Mouse (Mus musculus) adrenal gland, postnatal 36 days (tissue): ENCODE measurements around the gene Hes2. TPM values are rescaled to one million over a fixed set of nuclear protein-coding genes. Genes with fewer than 3 reads are reported as not detected.

ENCODE experiments used
- DNase-seq, 2 experiments: peaks; one replicate each; pipeline ENCODE4 v3.0.0; 2021; ENCODE audit warnings: mixed read lengths in 1 of 2
- total RNA-seq, 2 experiments: library from RNA; stranded (reverse); gene quantifications; 2 replicates each; pipeline ENCODE4 v1.2.3; 2021

Hes2 gene
- total RNA-seq, 2 experiments from 2014 or later: not detected

DNA sequence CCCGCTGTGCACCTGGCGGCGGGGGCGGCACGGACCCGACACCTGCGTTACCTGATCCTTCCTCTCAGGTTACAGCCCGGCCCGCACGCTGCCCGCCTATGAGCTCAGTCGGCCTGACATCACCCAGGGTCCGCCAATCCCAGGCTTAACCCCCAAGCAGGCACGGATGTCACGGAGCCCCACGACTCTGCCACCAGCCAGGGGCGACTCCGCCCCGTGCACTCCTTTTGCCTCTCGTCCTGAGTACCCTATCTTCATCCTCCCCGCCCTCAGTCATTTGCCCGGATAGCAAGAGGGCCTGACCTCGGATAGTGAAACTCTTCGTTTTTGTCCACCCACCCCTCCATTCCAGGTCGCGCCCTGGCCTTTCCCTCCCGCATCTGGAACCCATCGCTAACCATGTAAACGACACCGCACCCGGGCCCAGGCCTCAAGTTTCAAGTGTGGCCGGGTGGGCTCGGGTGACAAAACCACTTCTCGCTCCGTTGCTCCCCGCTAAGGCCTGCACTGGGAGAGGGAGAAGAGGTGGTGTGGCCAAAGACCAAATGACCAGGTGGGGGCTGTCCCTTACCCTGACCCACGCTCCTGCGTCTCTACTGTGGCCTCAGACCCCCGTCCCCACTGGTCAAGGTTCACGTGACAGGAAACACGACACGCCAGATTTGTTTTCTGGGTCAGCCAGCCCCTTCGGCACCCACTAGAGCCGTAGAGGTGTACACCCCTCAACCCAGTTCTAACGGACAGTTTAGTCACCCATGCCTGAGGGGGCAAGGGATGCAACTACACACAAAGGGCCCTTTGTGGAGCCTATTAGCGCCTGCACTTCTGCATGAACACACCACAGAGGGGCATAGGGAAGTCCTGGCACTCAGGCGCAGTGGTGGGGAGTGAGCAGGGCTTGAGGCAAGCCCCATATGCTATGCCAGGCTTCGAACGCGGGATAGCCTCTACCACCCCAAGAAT is 26.6 kb upstream of the Hes2 start:
- no peak for DNase-seq

- DNase-seq: no peak
These were observed 25.9 kb upstream of the Hes2 start for GRCm38 (mm10) chr4:152132772-152133169.

- no peak for DNase-seq
These were observed 25.5 kb upstream of the Hes2 start for GRCm38 (mm10) chr4:152133213-152133612.

DNA sequence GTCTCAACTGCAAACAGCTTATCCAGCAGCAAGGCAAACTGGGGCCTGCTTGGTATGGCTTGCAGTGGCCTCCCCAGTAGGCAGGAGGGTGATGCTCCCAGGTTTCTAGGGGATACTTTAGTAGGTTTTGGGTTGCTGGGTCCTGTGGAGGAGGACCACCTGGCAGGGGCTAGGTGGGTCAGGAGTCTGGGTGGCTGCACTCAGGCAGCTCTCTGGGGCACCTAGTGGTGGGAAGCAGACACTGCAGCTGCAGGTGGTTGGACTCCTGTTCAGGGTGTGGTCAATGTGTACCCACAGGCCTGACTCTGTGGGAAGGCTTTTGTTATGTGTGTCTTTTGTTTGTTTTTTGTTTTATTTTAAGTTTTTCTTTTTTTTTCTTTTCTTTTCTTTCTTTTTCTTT is 24.2 kb upstream of the Hes2 start:
- peak; percentile 45 to 65 for DNase-seq

DNA sequence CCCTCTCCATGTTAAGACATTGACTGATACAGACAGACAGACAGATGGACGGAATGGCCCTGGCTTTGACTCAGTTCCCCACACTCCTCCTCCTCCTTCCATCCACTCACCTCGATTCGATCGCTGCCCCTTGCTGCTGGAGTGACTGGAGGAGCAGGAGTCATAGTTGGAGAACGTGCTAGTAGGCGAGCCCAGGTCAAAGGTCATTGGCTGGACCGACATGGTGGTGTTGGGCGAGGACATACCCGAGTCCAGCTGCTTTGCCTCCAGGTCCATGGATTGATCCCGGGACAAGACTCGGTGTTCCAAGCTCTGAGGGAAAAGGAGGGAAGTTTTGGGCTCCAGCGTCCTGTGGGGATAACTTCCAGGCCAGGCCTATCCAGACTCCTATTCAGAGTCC is 23.3 kb upstream of the Hes2 start:
- DNase-seq: no peak

DNA sequence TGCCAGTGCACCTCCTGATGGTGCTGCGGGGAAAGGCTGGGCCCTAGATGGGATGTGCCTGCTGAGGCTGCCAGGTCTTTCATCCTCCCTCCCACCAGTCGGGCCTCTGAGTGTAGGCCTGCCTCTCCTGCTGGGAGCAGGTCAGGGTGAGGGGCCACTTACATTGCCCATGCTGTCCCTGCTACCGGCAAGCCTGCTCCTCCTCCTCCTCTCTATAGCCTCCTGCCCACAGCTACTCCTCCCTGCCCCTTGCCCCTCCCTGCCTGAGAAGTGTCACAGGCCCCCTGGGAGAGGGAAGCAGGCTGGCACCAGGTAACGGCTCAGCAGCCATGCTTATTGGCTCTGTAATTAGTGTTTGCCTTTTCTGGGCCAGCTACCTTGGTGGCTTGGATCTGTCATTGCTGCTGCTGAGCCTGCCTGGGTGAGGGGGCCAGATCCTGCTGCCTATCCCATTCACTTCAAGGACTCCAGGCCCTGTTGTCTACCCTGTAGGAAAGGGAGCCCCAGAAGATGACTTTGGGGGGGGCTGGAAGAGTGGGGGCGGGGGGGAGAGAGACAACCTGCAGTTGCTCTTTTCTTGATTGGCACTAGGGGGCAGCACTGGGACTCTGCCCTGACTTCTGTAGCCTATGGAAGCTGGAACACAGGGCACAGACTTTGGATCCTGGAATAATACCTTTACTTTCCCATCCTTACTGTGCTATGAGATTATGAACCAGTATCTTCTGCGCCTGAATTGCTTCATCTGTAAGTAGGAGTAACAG is 22.4 kb upstream of the Hes2 start:
- DNase-seq: peak in 1 of 2 experiments; percentile 57

- DNase-seq: no peak
These were observed 21.8 kb upstream of the Hes2 start for GRCm38 (mm10) chr4:152136876-152137250.

DNA sequence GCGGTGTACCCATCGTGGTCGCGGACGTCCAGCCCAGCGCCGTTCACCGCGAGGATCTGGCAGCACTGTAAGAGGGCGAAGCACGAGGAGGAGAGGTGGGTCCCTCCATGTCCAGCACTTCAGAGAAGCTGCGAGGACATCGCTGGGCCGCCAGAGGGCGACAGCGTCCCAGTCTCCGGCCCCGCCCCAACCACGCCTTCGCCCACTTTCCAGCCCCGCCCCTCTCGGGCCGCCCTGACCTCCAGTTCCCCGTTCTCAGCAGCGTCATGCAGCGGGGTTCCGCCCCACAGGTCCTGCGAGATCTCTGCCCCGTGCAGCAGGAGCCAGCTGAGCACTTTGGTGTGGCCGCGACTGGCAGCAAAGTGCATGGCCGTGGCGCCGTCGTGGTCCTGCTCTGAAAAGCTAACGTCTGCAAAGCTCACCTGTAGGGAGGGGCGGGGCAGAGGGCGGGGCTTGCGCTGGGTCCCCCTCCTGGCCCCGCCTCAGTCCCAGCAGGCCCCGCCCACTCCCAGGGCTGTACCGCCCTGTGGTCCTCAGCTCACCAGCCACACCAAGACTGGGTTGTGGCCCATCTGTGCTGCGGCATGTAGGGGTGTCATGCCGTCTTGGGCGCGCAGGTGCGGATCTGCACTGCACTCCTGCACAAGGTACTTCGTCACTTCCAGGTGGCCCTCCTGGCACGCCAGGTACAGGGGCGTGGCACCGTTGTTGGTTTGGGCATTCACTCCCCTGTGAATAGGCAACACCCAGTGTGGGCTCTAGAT is 20.0 kb upstream of the Hes2 start:
- peak; percentile 92 to 94 for DNase-seq

DNA sequence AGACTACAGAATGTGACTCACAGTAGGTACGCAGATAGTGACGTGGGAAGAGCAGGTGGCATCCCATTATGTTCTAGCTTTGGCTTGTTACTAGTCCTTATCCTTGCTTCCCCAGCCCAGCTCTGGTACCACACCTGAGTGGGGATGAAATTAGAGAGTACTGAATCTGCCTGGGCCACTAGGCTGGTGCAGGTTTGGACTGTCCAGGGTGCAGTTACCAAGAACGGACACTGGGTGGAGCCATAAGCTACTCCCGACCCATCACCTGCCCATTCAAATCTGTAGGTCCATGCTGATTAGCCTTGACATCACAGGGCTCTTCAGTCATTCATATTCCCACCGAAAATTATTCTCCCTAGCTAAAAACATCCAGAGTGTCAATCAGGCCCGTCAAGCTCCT is 18.2 kb upstream of the Hes2 start:
- peak; percentile 50 to 62 for DNase-seq

DNA sequence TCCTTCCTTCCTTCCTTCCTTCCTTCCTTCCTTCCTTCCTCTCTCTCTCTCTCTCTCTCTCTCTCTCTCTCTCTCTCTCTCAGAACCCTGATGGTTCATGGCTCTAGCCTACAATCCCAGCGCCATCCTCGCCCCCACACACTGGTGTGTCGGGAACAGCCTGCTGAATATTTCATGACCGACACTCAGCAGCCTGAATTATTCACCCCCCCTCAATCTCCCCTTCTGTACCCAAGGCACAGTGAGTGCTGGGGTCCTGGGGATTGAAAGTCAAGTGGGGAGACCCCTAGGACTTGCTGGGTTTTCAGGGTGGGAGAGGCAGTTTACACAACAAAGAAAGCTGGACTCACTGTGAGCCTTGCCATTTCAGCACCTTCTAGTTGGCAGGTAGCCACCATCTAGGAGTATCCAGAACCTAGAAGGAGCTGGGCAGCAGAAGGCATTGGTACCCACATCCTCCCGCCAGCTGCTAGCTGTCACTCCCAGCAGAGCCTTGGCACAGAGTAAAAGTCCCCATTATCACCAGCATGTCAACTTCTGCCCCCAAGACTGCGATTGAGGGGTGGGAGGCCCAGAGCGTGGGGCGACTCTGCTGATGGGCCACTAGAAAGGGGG is 17.0 kb upstream of the Hes2 start:
- no peak for DNase-seq

DNA sequence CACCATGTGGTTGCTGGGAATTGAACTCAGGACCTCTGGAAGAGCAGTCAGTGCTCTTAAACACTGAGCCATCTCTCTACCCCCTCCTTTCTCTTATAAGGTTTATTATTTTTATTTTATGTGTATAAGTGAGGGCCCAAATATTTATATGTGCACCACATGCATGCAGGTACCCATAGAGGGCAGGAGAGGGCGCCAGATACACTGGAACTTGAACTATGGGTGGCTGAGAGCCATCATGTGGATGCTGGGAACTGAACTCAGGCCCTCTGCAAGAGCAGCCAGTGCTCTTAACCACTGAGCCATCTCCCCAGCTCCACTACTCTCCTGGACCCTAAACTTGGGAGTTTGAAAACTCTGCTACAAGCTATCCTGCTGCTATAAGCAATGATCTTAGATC is 15.0 kb upstream of the Hes2 start:
- DNase-seq: no peak

DNA sequence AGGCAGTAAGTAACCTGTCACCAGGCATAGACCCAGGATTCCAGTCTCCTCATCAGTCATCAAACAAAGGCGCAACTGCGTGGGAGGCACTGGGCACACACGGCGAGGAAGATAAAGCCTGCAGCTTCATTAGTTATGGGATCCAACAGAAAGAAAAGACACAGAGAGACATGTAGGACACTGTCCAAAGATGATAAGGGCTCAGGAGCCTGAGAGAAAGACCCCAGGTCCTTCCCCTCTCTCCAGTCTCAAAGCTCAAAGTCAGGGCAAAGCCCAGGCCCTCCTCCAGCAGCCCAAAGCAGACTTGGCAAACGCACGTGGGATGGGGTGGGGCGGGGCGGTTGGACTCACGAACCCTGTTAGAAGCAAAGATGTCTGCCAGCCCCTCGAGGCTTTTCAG is 13.2 kb upstream of the Hes2 start:
- DNase-seq: no peak

DNA sequence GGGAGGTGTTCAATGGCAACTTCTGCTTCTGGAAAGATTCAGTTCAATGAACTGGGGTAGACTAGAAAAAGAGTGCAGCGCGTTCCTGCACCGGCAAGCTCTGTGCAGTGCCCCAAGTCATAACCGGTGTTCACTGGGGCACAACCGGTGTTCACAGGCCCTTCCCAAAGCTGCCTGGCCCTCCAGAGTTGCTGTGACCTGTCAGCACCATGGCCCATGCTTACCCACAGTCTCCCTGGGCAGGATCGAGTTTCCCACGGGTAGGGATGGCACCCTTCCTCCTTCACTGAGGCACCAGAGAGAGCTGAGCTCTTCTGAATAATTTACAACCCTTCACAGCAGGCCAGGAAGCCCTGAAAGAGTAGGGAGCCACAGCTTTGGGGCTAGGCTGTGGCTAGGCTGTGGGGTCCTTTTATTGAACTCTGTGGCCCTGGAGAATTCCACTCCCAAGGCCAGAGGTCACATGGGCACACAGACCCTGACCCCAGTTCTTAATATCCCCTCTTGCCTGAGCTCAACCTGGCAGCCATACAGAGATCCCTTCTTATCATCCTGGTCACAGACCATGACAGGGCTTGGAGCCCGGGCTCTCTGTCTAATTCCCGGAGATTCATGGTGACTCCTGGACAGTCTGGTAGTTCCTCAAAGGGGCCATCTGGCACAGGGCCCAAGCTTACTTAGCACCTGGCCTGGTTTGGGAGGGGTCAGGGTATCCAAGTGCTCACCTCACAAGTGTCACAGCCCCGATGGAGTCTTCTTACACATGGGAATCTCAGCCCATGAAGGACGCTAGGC is 12.4 kb upstream of the Hes2 start:
- no peak for DNase-seq

GRCm38 (mm10) chr4:152150546-152150945 is 8.1 kb upstream of the Hes2 start:
- DNase-seq: no peak

- no peak for DNase-seq
These were observed 7.2 kb upstream of the Hes2 start for GRCm38 (mm10) chr4:152151451-152151965.

DNA sequence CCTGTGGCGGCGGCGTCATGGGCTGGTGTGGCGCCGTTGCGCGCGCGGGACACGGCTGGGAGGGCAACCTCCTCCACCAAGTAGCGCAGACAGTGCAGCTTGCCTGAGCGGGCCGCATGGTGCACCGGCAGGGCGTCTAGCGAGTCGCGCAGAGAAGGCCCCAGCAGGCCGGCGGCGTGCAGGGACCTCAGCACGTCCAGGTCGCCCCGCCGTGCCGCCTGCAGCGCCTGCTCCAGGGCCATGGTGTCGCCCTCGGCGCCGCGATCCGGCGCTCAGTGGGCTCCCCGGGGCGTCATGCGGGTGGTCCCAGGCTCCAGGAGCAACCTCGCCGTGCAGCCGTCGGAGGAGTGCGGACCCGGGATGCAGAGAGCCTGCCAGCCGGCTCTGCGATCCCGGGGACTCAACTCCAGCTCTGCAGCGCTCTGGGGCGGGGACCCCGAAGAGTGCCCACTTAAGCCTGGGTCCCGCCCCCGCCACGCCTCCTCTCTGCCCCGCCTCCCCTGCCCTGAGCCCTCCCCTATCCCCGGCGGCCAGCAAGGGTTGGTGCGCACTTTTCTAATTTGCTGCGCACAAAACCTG is 6.6 kb upstream of the Hes2 start, which contains the start of gene Espn:
TSS of gene Espn (minus strand) at position 406 of the 579 bp plus-strand sequence.
- DNase-seq: peak; percentile 72 to 84

GRCm38 (mm10) chr4:152153771-152154177 is 4.9 kb upstream of the Hes2 start:
- DNase-seq: peak; percentile 85 to 88

- DNase-seq: no peak
These were observed 3.6 kb upstream of the Hes2 start for GRCm38 (mm10) chr4:152155019-152155418.

DNA sequence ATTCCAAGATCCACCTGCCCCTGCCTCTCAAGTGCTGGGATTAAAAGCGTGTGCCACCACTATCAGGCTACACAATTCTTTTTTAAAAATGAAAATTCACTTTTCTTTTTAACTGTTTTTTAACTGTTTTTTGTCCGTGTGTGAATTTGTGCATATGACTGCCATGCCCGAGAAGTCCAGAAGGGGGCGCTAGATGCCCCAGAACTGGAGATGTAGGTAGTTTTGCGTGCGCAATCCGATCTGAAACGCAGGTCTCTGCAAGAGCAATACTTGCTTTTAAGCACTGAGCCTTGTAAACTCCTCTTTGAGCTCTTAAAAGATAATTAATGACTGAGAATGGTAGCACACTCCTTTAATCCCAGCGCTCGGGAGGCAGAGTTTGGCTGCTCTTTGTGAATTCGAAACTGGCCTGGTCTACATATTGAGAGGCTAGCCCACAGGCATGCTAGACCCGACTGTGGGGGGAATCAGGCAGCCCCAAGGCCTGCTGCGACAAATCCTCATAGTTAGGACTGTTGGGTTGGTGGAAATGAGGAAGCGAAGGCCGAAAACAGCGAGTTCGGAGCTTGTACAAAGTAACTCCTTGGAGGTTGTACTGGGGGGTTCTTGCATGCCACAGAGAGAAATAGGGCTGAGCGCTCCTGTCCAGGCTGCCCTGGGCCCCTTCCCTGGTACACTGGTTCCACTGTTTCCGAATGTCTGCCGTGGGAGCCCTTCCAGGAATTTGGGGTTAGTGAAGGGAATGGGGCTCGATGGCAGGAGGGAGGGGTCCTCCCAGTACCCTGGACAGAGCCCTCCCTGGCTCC is 685 bp upstream of the Hes2 start:
- DNase-seq: no peak

DNA sequence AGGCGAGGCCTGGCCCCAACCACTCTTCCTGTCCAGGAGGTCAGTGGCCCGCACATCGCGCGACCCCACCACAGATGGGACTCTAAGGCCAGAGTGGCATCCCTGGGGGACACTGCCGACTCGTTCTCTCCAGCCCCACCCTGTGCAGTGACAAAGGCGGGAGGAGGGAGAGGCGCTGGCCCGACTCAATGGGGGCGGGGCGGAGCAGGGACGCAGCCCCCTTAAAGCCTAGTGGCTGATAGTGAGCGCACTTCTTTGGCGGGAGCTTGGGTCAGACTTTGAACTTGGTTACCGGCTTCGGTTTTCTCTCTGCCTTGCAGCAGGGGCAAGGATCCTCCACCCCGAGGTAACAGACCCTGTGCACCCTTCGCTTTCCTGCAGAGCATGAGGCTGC is 615 bp downstream of the Hes2 start:
- peak in 1 of 2 experiments; percentile 17 for DNase-seq
